Mouse (Mus musculus) embryonic fibroblast, embryonic 13.5 days (primary cell): ENCODE measurements at regions not wholly inside any gene's neighbourhood (a gene's known extent, or its start where the extent isn't known, plus 50 kb on each side); places are given as distances from the start of the nearest gene placed in this dataset.

ENCODE experiments used
- H3K27ac ChIP-seq: 2 replicates; pipeline ENCODE4 v1.5.1; 2012; ENCODE audit warnings: low read length, control low read depth, inconsistent platforms; ENCODE audit not compliant: insufficient read depth
- H3K4me1 ChIP-seq: 2 replicates; pipeline ENCODE4 v1.6.1; 2011; ENCODE audit warnings: low read length; ENCODE audit not compliant: control insufficient read depth, insufficient read depth
- H3K4me3 ChIP-seq: 2 replicates; pipeline ENCODE4 v1.5.1; 2011; ENCODE audit warnings: mild to moderate bottlenecking, control low read depth, low read length; ENCODE audit not compliant: insufficient read depth
- CTCF ChIP-seq: IDR thresholded peaks from 2 replicates; pipeline ENCODE4 v1.5.1; 2011; ENCODE audit warnings: mild to moderate bottlenecking, control low read depth, low read length, moderate library complexity, borderline replicate concordance; ENCODE audit not compliant: insufficient read depth
- POLR2A ChIP-seq: IDR thresholded peaks from 2 replicates; pipeline ENCODE4 v1.6.1; 2011; ENCODE audit warnings: low read depth, mild to moderate bottlenecking, control low read depth, low read length, moderate library complexity

GRCm38 (mm10) chr10:99812069-99812650, 52.7 kb upstream of the Csl start:
- no peak for TF ChIP-seq CTCF
- no peak for TF ChIP-seq POLR2A
- H3K27ac ChIP-seq: no peak overlapping the region
- H3K4me3 ChIP-seq: no peak overlapping the region
- H3K4me1 ChIP-seq: no peaks in the 10 kb centered on the region

GRCm38 (mm10) chr10:99811430-99811829, 52.0 kb upstream of the Csl start:
- no peak overlapping the region for H3K4me3 ChIP-seq
- TF ChIP-seq POLR2A (no peak), CTCF (no peak)
- no peak overlapping the region for H3K27ac ChIP-seq
- no peaks in the 10 kb centered on the region for H3K4me1 ChIP-seq
